Mouse (Mus musculus) adrenal gland, adult 18-20 months (tissue): ENCODE data around the gene Dcbld2. TPM values are rescaled to one million over a fixed set of nuclear protein-coding genes. Genes with fewer than 3 reads are reported as not detected.
"Not testable (repeated sequence)": the region's sequence is repeated elsewhere in the genome, so short reads cannot be mapped to it uniquely, and the experiment has no call there.

ENCODE experiments used
- DNase-seq, 2 experiments: peaks; one replicate each; pipeline ENCODE4 v3.0.0; 2021 to 2022; ENCODE audit warnings: low spot score in 2 of 2
- total RNA-seq, 2 experiments: library from RNA; stranded (reverse); gene quantifications; 1 replicate in 1 of 2; 2 replicates in 1 of 2; pipeline ENCODE4 v1.2.3; 2021

Dcbld2 gene
- total RNA-seq, 2 experiments from 2014 or later = 8.3 to 11.6 TPM

DNA sequence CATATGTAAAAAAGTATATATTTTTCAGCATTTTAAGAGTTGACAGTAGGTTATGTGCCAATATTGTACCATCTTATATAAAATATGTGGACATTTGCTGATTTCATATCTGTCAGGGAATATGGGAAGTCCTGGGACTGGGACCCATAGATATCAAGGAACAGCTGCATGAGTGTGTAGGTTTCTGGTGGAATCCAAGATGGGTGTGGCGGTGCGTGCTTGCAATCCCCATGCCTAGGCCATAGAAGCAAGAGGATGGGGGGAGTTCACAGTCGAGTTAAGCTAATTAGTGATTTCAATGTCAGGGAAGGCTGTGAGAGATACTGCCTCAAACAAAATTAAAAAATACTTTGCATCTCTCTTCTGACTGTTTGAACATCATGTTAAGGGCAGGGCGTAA, 40.8 kb downstream of the Dcbld2 start:
- no peak for DNase-seq

DNA sequence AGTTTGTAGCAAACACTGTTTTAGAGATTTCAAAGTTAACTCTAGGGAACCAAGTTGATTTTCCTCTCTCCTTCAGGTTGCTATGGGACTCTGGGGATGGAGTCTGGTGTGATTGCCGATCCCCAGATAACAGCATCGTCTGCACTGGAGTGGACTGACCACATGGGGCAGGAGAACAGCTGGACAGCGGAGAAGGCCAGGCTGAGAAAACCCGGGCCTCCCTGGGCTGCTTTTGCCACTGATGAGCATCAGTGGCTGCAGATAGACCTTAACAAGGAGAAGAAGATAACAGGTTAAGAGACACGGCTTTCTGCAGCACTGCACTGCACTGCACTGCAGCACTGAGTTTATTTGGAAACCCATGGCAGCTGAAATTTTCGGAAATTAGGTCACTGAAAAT, 42.4 kb downstream of the Dcbld2 start:
- no peak for DNase-seq

DNA sequence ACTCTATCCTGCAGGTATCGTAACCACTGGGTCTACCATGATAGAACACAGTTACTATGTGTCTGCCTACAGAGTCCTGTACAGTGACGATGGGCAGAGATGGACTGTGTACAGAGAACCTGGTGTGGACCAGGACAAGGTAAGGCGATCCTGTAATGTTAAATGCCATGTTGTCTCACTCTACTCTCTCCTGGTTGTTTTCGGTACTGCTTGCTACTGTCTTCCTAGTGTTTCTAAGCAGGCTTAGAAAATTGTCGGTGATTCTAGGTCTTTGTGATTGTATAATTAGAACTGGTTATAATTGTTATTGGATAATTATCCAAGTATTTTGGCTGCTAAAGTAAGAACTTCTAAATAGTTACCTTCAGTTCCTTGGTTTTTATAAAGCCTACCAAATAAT, 43.4 kb downstream of the Dcbld2 start:
- DNase-seq = no peak

DNA sequence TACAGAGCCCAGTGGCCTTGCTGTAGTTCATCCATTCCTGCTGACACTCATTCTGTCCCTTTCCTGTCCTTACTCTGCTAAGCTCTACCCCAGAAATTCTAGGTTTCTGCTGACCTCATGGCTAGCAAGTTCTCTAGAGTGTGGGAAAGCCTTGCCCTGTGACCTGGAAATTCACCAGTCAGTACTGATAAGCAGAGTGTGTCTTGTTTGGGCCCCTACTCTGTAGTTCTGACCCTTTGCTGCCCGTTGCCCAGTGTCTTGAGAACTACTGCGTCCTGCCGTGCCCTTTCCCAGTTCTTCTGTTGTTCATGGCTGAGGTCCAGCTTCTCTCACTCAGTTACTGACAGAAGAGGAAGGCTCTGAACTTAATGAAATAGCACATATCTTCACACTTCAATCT, 44.9 kb downstream of the Dcbld2 start:
- DNase-seq = no peak

DNA sequence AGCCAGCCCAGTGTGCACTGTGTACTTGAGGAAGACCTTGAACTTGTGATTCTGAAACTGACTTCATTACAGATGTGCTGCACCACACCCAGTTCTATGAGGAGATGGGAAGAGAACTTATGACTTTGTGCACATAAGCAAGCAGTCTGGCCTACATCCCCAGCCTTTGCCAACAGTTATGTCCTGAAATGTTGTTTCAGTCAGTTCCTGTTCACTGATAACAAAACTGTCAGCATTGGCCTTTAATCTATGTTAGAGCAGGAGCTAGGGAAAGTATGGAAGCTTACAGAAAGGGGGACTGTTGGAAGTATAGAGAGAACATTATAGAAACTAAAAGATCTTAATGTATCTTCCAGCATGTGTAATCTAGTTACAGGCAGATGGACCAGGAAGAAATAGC, 45.6 kb downstream of the Dcbld2 start:
- no peak for DNase-seq

DNA sequence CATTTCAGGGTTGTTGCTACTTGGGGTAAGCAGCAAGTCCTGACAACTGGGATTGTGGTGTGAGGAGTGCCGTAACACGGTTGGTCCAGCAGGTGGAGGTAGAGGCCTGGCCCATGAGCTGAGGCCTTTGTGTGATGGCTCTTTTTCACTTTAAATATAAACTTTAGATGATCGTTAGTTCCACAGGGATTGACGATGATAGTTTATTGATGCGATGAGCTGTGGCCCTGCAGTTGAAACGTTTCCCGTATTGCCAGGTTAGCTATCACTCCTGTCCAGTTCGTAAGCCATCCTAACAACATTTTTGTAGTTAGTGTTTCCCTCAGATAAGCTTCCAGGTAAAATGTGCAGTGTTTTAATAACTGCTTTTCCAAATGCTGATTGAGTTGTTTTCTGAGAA, 46.4 kb downstream of the Dcbld2 start:
- DNase-seq = peak; percentile 48 to 54

DNA sequence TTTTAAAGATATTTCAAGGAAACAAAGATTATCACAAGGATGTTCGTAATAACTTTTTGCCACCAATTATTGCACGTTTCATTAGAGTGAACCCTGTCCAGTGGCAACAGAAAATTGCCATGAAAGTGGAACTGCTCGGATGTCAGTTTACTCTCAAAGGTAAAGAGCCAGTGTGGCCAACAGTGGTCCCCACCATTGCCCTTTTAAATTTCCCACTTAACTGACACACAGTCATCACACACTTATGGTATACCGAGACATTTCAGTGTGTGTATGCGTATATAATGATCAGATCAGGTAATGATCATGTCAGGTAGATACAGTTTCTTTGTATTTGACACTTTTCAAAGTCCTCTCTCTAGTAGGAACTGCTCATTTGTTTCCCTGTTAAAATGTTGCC, 46.9 kb downstream of the Dcbld2 start:
- no peak for DNase-seq

DNA sequence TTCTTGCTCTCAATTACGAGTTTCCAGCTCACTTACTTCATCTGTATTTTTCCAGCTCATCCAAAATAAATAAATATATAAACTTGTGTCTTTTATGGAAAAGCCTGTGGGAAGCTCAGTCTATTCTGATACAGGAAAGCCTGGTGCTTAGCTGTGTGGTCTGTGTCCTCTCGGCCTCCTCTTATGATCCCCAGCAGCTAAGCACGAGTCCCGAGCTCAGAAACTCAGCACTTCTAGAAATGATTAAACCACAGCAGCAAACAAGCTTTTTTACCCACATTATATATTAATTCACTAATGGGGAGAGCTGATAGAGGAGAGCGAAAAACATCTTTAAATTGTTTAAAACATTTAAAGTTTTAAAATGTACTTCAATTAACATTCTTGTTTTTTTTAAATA, 48.2 kb downstream of the Dcbld2 start:
- no peak for DNase-seq

DNA sequence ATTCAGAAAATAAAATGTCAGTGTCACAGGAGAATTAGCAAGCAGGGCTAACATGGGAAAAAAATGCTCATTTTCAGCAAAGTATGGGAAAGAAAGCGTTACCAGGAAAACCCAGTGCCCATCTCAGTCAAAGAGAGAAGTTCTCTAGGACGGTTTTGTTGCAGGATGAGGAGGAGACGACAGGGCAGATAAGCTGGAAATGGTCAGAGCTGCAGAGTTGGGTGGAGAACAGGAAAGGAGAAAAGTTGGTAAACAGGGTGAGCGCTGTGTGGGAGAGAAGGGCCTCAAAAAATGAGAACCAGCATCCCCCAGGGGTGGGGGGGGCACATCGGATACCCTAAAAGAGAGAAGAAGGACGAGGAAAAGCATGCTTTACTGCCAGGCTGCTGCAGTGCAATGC, 48.7 kb downstream of the Dcbld2 start:
- DNase-seq = no peak

DNA sequence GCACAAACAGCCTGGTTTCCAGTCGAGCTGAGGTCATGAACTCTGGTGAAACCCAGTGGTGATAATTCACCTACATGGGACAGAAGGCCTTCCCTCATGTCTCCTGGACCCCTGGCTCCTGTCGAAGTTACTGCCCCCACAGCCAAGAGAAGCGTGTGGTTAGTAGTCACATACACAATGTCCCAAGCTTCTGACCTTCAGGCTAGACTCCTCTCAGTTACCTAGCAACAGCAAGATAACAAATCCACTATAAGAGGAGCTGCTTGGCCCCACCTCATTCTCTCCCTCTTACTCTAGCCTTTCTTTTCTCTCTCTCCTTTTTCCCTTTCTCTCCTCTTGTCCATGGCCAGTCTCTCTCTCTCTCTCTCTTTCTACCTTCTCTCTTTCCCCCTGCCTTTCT, 51.7 kb downstream of the Dcbld2 start:
- DNase-seq = not testable (repeated sequence)

DNA sequence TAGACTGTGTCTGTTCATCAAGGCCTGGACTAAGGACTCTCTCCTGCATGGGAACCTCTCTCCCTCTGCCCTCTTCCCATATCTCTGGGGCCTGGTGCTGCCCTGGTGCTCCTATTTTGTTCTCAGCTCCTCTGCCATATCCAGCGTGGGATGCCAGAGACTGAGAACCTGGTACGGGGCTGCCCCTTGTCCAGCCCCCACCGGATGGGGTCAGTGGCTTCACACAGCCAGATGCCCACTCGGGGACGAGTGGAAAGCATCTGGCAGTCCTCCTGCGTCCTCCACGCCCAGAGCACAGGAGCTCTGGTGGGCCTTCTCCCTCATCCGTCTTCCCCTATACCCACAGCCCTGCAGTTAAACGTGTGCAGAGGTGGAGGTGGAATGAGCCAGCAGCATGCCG, 52.1 kb downstream of the Dcbld2 start:
- no peak for DNase-seq

DNA sequence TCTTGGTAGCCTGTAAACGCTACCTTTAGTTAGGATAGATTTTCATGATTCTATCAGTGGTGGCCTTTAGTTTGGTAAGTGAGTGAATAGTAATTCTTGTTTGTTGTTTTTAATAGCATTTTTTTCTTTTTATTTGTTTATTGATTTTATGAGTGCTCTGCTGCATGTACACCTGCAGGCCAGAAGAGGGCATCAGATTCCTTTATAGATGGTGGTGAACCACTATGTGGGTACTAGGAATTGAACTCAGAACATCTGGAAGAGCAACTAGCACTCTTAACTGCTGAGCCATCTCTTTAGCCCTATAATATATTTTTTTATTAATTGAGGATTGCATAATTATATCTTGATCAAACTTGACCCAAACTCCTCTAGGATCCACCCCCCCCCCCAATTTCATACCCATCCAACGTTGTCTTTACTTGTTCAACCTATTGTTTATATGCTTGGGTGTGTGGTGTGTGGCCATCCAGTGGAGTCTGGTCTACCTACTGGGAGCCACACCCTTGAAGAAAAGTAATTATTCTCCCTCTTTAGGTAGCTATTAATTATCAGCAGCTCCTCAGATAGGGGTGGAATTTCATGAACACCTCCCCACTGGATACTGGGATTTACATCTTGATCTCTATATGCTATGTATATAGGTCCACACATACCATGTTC, 53.7 kb downstream of the Dcbld2 start:
- DNase-seq = no peak

DNA sequence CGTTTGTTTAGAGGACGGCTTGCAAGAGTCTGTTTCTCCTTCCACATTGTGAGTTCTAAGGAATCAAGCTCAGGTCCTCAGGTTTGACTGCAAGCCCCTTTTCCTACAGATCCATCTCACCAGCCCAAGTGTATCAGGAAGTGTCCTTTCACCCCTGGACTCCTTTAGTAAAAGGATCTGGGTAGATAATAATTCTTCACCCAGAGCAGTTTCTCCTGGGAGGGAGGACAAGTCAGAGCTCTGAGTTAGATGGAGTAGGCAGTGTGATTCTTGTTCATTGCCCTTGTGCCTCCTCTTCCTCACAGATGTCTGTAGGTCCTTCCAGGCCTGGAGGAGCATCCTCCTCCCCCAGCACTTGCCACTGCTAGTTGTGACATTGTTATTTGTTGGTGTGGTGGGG, 54.3 kb downstream of the Dcbld2 start:
- no peak for DNase-seq

DNA sequence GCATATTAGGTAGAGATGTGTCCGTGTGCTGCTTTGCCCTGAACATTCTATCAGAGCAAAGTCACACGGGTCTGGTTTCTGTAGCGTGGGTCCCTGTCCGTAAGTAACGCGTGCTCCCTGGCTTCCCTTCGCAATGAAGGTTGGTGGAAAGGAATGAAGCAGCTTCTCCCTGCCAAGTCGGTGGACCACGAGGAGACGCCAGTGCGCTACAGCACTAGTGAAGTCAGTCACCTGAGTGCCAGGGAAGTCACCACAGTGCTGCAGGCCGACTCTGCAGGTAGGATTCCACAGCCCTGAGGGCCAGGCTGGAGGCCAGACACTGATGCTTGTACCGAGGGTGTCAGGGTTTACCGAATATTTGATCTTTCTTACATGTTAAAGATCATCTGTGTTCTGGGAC, 55.8 kb downstream of the Dcbld2 start:
- DNase-seq = no peak

DNA sequence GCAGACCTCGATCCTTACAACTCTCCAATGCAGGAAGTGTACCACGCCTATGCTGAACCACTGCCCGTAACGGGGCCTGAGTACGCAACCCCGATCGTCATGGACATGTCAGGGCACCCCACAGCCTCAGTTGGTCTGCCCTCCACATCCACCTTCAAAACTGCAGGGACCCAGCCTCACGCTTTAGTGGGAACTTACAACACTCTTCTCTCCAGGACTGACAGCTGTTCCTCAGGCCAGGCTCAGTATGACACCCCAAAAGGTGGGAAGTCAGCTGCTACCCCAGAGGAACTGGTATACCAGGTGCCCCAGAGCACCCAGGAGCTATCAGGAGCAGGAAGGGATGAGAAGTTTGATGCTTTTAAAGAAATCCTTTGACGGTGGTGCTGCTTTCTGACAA, 57.2 kb downstream of the Dcbld2 start:
- DNase-seq = no peak

DNA sequence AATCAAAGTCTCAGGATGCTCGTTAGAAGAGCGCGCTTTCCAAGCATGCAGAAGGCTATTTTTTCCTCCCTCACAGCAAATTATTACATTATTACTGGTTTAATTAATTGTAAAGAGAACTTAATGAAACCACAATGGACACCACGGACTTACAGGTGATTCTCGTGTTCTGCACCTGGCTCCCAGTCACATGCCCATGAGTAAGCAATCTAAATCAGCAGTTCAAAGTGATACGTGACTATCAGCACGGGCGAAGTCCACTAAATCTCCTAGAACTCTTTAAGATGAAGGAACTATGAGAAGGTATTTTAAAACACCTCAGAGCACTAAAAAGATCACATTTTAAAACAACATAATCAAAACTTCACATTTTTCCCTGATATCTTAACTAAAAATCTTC, 61.8 kb downstream of the Dcbld2 start:
- no peak for DNase-seq

DNA sequence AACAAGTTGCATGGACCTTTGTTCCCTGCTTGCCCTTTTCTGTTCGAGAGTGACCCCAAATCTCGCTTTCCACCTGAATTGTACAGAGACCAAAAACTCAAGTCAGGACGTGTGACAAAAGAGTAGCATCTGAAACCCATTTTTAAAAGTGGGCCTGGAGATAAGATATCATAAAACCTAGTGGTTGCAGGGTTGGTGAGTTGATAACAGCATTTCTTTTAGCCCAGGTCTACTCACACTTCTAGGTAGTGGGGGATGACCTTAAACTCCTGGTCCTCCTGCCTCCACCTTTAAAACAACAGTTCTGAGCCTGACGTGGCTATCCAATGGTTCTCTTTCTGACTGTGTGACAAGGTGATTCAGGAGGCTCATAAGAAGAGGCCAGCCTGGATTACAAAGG, 62.6 kb downstream of the Dcbld2 start:
- DNase-seq = no peak

DNA sequence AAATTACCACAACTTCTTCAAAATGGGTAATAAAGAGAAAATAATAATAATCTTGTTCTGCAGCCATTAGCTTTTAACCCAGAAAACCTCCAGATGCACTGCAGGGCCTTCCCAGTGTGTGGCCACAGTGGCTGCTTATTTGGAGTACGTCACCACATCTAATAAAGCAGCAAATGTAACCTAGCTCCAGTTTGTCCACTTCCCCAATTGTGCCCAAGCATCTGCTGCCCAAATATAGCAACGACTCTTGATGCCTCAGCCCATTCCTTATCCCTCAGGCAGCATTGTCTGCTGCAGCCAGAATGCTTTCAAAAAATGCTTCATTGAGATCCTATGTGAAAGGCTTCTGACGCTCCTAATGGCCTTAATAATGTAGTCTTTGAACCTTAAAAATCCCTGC, 66.6 kb downstream of the Dcbld2 start:
- no peak for DNase-seq

DNA sequence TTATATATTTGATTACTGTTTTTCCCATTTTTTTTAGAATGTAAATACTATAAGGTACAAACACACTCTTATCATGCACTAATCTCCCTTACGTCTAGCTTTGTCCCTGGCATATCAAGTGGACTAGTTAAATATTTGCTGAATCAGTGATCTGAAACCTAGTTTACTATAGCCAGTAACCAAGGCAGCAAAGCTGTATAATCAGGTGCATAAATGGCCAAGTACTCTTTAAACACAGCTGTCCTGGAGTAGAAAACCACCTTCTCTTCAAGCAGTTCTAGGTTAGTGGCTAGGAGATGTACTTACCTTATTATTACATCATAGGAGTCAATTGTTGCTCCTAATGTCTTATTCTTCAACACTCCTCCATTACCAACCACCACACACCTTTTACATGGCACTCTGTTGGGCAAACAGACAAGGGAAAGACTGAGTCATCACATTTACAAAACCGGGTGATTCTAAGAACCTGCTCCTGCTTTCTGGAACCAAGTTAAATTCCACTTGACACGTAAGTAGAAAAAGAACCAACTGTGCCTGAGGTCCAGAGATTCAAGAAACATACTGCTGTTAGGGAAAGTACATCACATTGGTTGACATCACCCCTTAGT, 67.4 kb downstream of the Dcbld2 start:
- DNase-seq = no peak

DNA sequence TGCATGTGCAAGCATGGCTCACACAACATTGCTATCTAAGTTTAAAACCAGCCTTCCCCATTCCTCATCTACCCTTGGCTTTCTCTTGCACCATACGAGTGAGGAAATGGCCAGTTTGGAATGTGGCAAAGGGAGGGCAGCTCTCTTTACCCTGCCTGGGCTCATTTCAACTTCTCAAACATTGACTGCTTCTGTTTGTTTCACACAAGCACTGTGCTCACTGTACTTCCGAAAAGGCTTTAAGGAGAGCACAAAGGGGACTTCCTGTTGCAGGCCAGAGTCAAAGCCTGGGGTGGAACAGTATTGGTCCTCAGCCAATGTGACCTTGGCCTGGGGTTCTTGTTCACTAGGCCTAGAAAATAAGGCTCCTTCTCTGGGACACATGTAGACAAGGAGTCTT, 68.1 kb downstream of the Dcbld2 start:
- no peak for DNase-seq

DNA sequence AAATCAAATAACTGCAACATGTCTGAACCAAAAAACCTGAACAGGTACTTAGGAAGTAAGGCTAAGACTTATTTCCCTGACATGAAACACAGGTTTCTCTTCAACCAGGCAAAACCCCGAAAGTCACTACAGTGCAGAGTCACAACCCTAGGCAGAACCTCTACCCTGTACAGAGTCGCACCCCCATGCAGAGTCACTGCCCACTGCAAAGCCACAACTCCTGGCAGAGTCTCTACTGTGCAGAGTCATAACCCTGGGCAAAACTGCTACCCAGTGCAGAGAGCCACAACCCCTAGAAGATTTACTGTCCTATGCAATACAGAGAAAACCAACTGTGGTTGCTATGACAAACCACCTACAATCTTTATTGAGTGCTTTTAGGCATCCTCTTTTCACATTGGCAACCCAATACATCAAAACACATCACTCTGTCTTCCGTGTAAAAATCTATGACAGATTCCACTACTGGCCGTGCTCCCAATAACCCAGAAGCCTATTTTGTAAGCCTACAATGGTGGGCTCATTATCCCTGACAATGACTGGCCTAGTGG, 71.7 kb downstream of the Dcbld2 start:
- no peak for DNase-seq

DNA sequence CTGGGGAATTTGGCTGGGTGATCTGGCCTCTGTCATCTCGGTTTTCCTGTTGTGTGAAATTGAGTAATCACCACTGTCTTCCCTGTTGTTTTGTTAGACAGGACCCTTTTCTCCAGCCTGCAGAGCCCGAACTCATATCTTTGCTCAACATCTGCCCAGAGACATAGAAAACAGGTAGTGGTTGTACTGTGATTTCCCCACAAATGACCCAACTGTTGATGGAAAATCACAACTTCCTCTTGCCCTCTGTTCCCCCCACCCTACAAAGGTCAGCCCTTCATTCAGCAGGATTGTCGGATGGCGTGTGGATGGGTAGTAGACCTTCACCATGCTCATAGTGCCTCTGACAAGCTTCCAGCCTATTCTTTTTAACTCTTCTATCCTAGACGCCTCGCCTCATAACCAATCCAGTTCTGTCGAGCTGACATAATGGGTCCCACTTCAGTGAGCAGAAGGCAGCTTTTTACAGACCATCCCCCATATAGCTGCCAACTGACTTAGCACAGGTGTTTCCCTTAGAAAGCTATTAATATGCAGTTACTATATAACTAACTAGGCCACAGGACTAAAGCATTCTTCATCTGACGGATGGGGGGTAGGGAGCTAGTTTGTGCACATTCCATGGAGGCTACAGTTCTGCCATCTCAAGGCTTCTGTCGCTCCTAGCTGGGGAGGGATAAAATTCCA, 73.1 kb downstream of the Dcbld2 start:
- no peak for DNase-seq

DNA sequence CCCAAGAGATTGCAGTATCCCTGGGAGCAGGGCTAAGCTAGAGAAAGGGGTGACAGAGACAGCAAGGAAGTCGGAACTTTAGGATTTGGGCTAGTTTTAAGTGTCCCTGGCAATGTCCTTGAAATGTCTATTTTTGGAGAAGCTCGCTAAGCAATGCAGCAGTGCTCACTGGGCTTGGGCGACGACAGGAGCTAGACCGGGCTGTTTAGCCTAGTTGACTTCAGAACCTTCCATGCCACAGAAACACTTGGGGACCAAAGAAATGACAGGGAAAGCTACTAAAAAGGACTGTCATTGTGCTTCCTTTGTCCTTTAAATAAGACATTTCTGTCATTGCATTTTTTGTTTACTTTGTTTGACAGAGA, 73.6 kb downstream of the Dcbld2 start:
- DNase-seq = peak in 1 of 2 experiments; percentile 19
